Mouse (Mus musculus): ENCODE data around the gene Shank2. TPM values are rescaled to one million over a fixed set of nuclear protein-coding genes. Genes with fewer than 3 reads are reported as not detected.

Gene Shank2
- total and polyA plus RNA-seq, 3 experiments = not detected

GRCm38 (mm10) chr7:144302498-144302897 is 300.8 kb downstream of the Shank2 start:
- no peak for TF ChIP-seq TCF12 (IDR thresholded peaks at IDR 0.05; ENCODE audit: low read depth, low read length)
- TF ChIP-seq NRF1 (IDR thresholded peaks at IDR 0.05; ENCODE audit: low read depth, low read length) = no peak
- no peak for TF ChIP-seq MAFK (IDR thresholded peaks at IDR 0.05; ENCODE audit: insufficient replicate concordance, low read length)
- no peak for TF ChIP-seq ZNF384 (IDR thresholded peaks at IDR 0.05; ENCODE audit: low read depth, low read length)
- no peak for TF ChIP-seq CTCF (conservative IDR thresholded peaks at IDR 0.05 in 1 of 2, IDR thresholded peaks at IDR 0.05 in 1 of 2; ENCODE audit: low read depth in 2 of 2, low read length in 2 of 2)
- no peak for TF ChIP-seq USF2 (conservative IDR thresholded peaks at IDR 0.05; ENCODE audit: low read depth, low read length)
- TF ChIP-seq ELF1 (IDR thresholded peaks at IDR 0.05; ENCODE audit: low read depth, low read length) = no peak
- no peak for TF ChIP-seq MAX (IDR thresholded peaks at IDR 0.05; ENCODE audit: low read length)
- no peak for TF ChIP-seq MEF2A (IDR thresholded peaks at IDR 0.05; ENCODE audit: borderline replicate concordance, low read depth, low read length)
- TF ChIP-seq HCFC1 (IDR thresholded peaks at IDR 0.05; ENCODE audit: low read depth, low read length) = no peak
- no peak for TF ChIP-seq RCOR1 (conservative IDR thresholded peaks at IDR 0.05; ENCODE audit: low read depth, low read length)
- no peak for TF ChIP-seq BHLHE40 (IDR thresholded peaks at IDR 0.05; ENCODE audit: low read depth, low read length)
- TF ChIP-seq CHD1 (IDR thresholded peaks at IDR 0.05; ENCODE audit: low read depth, low read length) = no peak
- no peak for TF ChIP-seq ETS1 (conservative IDR thresholded peaks at IDR 0.05; ENCODE audit: low read depth, low read length)
- TF ChIP-seq MXI1 (IDR thresholded peaks at IDR 0.05; ENCODE audit: low read depth, low read length) = no peak
- H3K79me2 ChIP-seq (replicated peaks; ENCODE audit: control insufficient read depth, extremely low read depth, insufficient read depth, poor library complexity, severe bottlenecking) = no peaks in the 10 kb centered on the region
- in situ Hi-C loops (cut with MboI; ENCODE audit: low pct_ligation_motif_present, low pct_unique_long_range_greater_than_20kb, low sequenced_read_pairs) = no loop called here

DNA sequence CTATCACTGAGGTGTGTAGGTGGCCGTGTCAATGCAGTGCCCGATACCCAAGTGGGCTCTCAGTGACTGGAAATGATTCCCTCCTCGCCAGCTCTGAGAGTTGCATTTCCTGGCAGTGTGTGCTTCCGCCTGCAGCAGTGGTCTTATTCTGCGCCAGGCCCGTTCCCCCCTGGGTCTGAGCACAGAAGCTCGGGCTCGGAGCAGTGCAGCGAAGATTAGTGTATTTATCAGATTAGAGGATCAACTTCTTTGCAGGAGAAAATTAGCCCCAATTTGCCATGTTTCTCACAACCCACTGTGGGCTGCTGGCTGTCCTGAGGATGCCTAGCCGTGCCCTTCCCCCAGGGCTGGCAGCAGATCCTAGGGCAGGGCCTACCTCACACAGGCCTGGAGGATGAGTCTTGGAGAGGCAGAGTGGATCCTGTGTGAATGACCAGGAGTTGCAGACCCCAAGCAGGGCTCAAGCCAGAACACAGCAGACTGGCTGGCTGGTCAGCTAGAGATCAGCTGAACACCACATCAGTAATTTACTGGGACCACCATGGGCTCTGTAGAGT is 306.2 kb downstream of the Shank2 start:
- Histone ChIP-seq H3K79me2 (replicated peaks; ENCODE audit: control insufficient read depth, extremely low read depth, insufficient read depth, poor library complexity, severe bottlenecking) (no peaks in the 10 kb centered on the region), H3K4me1 (ENCODE audit: control insufficient read depth in 1 of 2, insufficient read depth in 2 of 2) (no peaks in the 10 kb centered on the region), H3K9ac (ENCODE audit: insufficient read depth, low read depth) (no peak overlapping the region), H3K4me3 (replicated peaks in 1 of 3; ENCODE audit: low read depth in 2 of 3, low read length in 2 of 3, poor library complexity in 1 of 3) (no peak overlapping the region), H3K9me3 (replicated peaks; ENCODE audit: low read length) (no peaks in the 10 kb centered on the region), H3K27me3 (replicated peaks) (peaks cover 55% of the 10 kb centered on the region), H3K36me3 (replicated peaks in 1 of 2; ENCODE audit: control insufficient read depth in 1 of 2, insufficient read depth in 1 of 2, low read length in 1 of 2) (no peaks in the 10 kb centered on the region), H3K27ac (ENCODE audit: insufficient read depth, low read depth) (no peak overlapping the region), H3K4me2 (ENCODE audit: insufficient read depth, low read depth, poor library complexity, severe bottlenecking) (no peak overlapping the region)
- in situ Hi-C loops (cut with MboI; ENCODE audit: low pct_ligation_motif_present, low pct_unique_long_range_greater_than_20kb, low sequenced_read_pairs) = no loop called here
- no peak for DNase-seq (ENCODE audit: extremely low read depth)
- no peak for TF ChIP-seq UBTF (IDR thresholded peaks at IDR 0.05; ENCODE audit: low read depth, low read length)
- TF ChIP-seq ZNF384 (IDR thresholded peaks at IDR 0.05; ENCODE audit: low read depth, low read length) = no peak
- dilution Hi-C loops (cut with MboI; ENCODE audit: extremely low pct_ligation_motif_present, extremely low pct_unique_long_range_greater_than_20kb, low sequenced_read_pairs) = no loop called here

More at GRCm38 (mm10) chr7:144302498-144302897, 300.8 kb downstream of the Shank2 start:
- Histone ChIP-seq H3K4me3 (replicated peaks in 1 of 3; ENCODE audit: low read depth in 2 of 3, low read length in 2 of 3, poor library complexity in 1 of 3) (no peak overlapping the region), H3K9me3 (replicated peaks; ENCODE audit: low read length) (no peaks in the 10 kb centered on the region), H3K27me3 (replicated peaks) (peaks cover 51% of the 10 kb centered on the region), H3K9ac (ENCODE audit: insufficient read depth, low read depth) (no peak overlapping the region), H3K4me1 (ENCODE audit: control insufficient read depth in 1 of 2, insufficient read depth in 2 of 2) (no peaks in the 10 kb centered on the region), H3K36me3 (replicated peaks in 1 of 2; ENCODE audit: control insufficient read depth in 1 of 2, insufficient read depth in 1 of 2, low read length in 1 of 2) (no peaks in the 10 kb centered on the region), H3K27ac (ENCODE audit: insufficient read depth, low read depth) (no peak overlapping the region), H3K4me2 (ENCODE audit: insufficient read depth, low read depth, poor library complexity, severe bottlenecking) (no peak overlapping the region)
- no peak for DNase-seq (ENCODE audit: extremely low read depth)
- dilution Hi-C loops (cut with MboI; ENCODE audit: extremely low pct_ligation_motif_present, extremely low pct_unique_long_range_greater_than_20kb, low sequenced_read_pairs) = no loop called here
